Mouse (Mus musculus): ENCODE results near the gene Ptges2. TPM values are rescaled to one million over a fixed set of nuclear protein-coding genes. Genes with fewer than 3 reads are reported as not detected.
A peak's percentile ranks its signal among the peaks of the same experiment; 100 is the strongest.

Gene Ptges2
- polyA plus RNA-seq, 1 experiment from 2014 or later, result 44.8 TPM

- Histone ChIP-seq H3K27me3 (ENCODE audit: insufficient read depth, low read length) (no peaks in the 10 kb centered on the region), H3K4me2 (ENCODE audit: low read length) (no peak overlapping the region), H3K27ac (peak overlapping the region; percentile 47; the same call in 1 of the 2 replicates), H3K9me3 (replicated peaks; ENCODE audit: low read length) (no peaks in the 10 kb centered on the region), H3K4me1 (replicated peaks; ENCODE audit: insufficient read depth, low read length) (peaks cover 8% of the 10 kb centered on the region; the same call in 1 of the 2 replicates), H3K36me3 (ENCODE audit: insufficient read depth, low read length) (0 out of 2 replicates have a peak, but pooled peaks cover 4% of the 10 kb centered on the region), H3K9ac (ENCODE audit: low read depth, low read length) (no peak overlapping the region), H3K4me3 (replicated peaks; ENCODE audit: low read depth, low read length) (no peak overlapping the region)
- DNase-seq (ENCODE audit: low spot score) (no peak), ATAC-seq (replicated peaks; ENCODE audit: low FRiP score, low read depth) (no peak)
- TF ChIP-seq CTCF (IDR thresholded peaks at IDR 0.05; ENCODE audit: low read depth), result no peak
- WGBS, result 14% methylated on average over 6 of the region's 6 CpGs
Observed at GRCm38 (mm10) chr2:32439177-32439576, 43.5 kb downstream of the Ptges2 start.

- no peak overlapping the region for H3K4me2 ChIP-seq (ENCODE audit: low read length)
- 28% methylated on average over 2 of the region's 2 CpGs for WGBS
- no peak overlapping the region for H3K9ac ChIP-seq (ENCODE audit: low read depth, low read length)
- H3K36me3 ChIP-seq (ENCODE audit: insufficient read depth, low read length), result 0 out of 2 replicates have a peak, but pooled peaks cover 4% of the 10 kb centered on the region
- peak overlapping the region; percentile 44; the same call in 1 of the 2 replicates for H3K27ac ChIP-seq
- H3K4me3 ChIP-seq (replicated peaks; ENCODE audit: low read depth, low read length), result no peak overlapping the region
- H3K4me1 ChIP-seq (replicated peaks; ENCODE audit: insufficient read depth, low read length), result peaks cover 8% of the 10 kb centered on the region; the same call in 1 of the 2 replicates
- no peak for TF ChIP-seq CTCF (IDR thresholded peaks at IDR 0.05; ENCODE audit: low read depth)
- no peak for ATAC-seq (replicated peaks; ENCODE audit: low FRiP score, low read depth)
- no peaks in the 10 kb centered on the region for H3K9me3 ChIP-seq (replicated peaks; ENCODE audit: low read length)
- DNase-seq (ENCODE audit: low spot score), result no peak
- no peaks in the 10 kb centered on the region for H3K27me3 ChIP-seq (ENCODE audit: insufficient read depth, low read length)
Observed at GRCm38 (mm10) chr2:32440164-32440563, 44.5 kb downstream of the Ptges2 start.

GRCm38 (mm10) chr2:32440632-32441031 is 44.9 kb downstream of the Ptges2 start:
- Histone ChIP-seq H3K36me3 (ENCODE audit: insufficient read depth, low read length) (0 out of 2 replicates have a peak, but pooled peaks cover 4% of the 10 kb centered on the region), H3K4me3 (replicated peaks; ENCODE audit: low read depth, low read length) (no peak overlapping the region), H3K4me1 (replicated peaks; ENCODE audit: insufficient read depth, low read length) (peaks cover 8% of the 10 kb centered on the region; the same call in 1 of the 2 replicates), H3K27ac (peak overlapping the region; percentile 34; the same call in 1 of the 2 replicates), H3K9me3 (replicated peaks; ENCODE audit: low read length) (no peaks in the 10 kb centered on the region), H3K9ac (ENCODE audit: low read depth, low read length) (no peak overlapping the region), H3K4me2 (ENCODE audit: low read length) (no peak overlapping the region), H3K27me3 (ENCODE audit: insufficient read depth, low read length) (no peaks in the 10 kb centered on the region)
- ATAC-seq (replicated peaks; ENCODE audit: low FRiP score, low read depth) (no peak), DNase-seq (ENCODE audit: low spot score) (no peak)
- TF ChIP-seq CTCF (IDR thresholded peaks at IDR 0.05; ENCODE audit: low read depth), result no peak
- WGBS, result 80% methylated on average over 1 of the region's 1 CpGs

- Histone ChIP-seq H3K4me2 (ENCODE audit: low read length) (no peak overlapping the region), H3K36me3 (ENCODE audit: insufficient read depth, low read length) (0 out of 2 replicates have a peak, but pooled peaks cover 4% of the 10 kb centered on the region), H3K27ac (no peak overlapping the region), H3K4me1 (replicated peaks; ENCODE audit: insufficient read depth, low read length) (peaks cover 8% of the 10 kb centered on the region; the same call in 1 of the 2 replicates), H3K9me3 (replicated peaks; ENCODE audit: low read length) (no peaks in the 10 kb centered on the region), H3K9ac (ENCODE audit: low read depth, low read length) (no peak overlapping the region), H3K27me3 (ENCODE audit: insufficient read depth, low read length) (no peaks in the 10 kb centered on the region), H3K4me3 (replicated peaks; ENCODE audit: low read depth, low read length) (no peak overlapping the region)
- 87% methylated on average over 2 of the region's 2 CpGs for WGBS
- DNase-seq (ENCODE audit: low spot score) (no peak), ATAC-seq (replicated peaks; ENCODE audit: low FRiP score, low read depth) (no peak)
- no peak for TF ChIP-seq CTCF (IDR thresholded peaks at IDR 0.05; ENCODE audit: low read depth)
Observed at GRCm38 (mm10) chr2:32441550-32441949, 45.9 kb downstream of the Ptges2 start.

- no peak for TF ChIP-seq CTCF (IDR thresholded peaks at IDR 0.05; ENCODE audit: low read depth)
- Histone ChIP-seq H3K36me3 (ENCODE audit: insufficient read depth, low read length) (0 out of 2 replicates have a peak, but pooled peaks cover 4% of the 10 kb centered on the region), H3K9ac (ENCODE audit: low read depth, low read length) (no peak overlapping the region), H3K4me1 (replicated peaks; ENCODE audit: insufficient read depth, low read length) (no peaks in the 10 kb centered on the region; the same call in 1 of the 2 replicates), H3K4me2 (ENCODE audit: low read length) (no peak overlapping the region), H3K4me3 (replicated peaks; ENCODE audit: low read depth, low read length) (no peak overlapping the region), H3K27ac (no peak overlapping the region), H3K9me3 (replicated peaks; ENCODE audit: low read length) (no peaks in the 10 kb centered on the region), H3K27me3 (ENCODE audit: insufficient read depth, low read length) (no peaks in the 10 kb centered on the region)
- WGBS, result 76% methylated on average over 1 of the region's 1 CpGs
- DNase-seq (ENCODE audit: low spot score) (no peak), ATAC-seq (replicated peaks; ENCODE audit: low FRiP score, low read depth) (no peak)
Observed at GRCm38 (mm10) chr2:32445535-32445934, 49.8 kb downstream of the Ptges2 start.

- no peaks in the 10 kb centered on the region for H3K9me3 ChIP-seq (replicated peaks; ENCODE audit: low read length)
- ATAC-seq (replicated peaks; ENCODE audit: low FRiP score, low read depth) (no peak), DNase-seq (ENCODE audit: low spot score) (peak; percentile 70)
- no peak overlapping the region for H3K4me3 ChIP-seq (replicated peaks; ENCODE audit: low read depth, low read length)
- peak overlapping the region; percentile 76 for H3K27ac ChIP-seq
- TF ChIP-seq CTCF (IDR thresholded peaks at IDR 0.05; ENCODE audit: low read depth), result 0 out of 2 replicates have a peak, but pooled peaks have one; percentile 4
- peak overlapping the region; percentile 21; the same call in 1 of the 2 replicates for H3K4me2 ChIP-seq (ENCODE audit: low read length)
- H3K27me3 ChIP-seq (ENCODE audit: insufficient read depth, low read length), result no peaks in the 10 kb centered on the region
- 0 out of 2 replicates have a peak, but pooled peaks cover 4% of the 10 kb centered on the region for H3K36me3 ChIP-seq (ENCODE audit: insufficient read depth, low read length)
- peaks cover 3% of the 10 kb centered on the region for H3K4me1 ChIP-seq (replicated peaks; ENCODE audit: insufficient read depth, low read length)
- H3K9ac ChIP-seq (ENCODE audit: low read depth, low read length), result no peak overlapping the region
- 49% methylated on average over 9 of the region's 9 CpGs for WGBS
Observed at GRCm38 (mm10) chr2:32447264-32447936, 51.7 kb downstream of the Ptges2 start.
